Mouse (Mus musculus): ENCODE measurements around the gene Ccdc96.

DNA sequence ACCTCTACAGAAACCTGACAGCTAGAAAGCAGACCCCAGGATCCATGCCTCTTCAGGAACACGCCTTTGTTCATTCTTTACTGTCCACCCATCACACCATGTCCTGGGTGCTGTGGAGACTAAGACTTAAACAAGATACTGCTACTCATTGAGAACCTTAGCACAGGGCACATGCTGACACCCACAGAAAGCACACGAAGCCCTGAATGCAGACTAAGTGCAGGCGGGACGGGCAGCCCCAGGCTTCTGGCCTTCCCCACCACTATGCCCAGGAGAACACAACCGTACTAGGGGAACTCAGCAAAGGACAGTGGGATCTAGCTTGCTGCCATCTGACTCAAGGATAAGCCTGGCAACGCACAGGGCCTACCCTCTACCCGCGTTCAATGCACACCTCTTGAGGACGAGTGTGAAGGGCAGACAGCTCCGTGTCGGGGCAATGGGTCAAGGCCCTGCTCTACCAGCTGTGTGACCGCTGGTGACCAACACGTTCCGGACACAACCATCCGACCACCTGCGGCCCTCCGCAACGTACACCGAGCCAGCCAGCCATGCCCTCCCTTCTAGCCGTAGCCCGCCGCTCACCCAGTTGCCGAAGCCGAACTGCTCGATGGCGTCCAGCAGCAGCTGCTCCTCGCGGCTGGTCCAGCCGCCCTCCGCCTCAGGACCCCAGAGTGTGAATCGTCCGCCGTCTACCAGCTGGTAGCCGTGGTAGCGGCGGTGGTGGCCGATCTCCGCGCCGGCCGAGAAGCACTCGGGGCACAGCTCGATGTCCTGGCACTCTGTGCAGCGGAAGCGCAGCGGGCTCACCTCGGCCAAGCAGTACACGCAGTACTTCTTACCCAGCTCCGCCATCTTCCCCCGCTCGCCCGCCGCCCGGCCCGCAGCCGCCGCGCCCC, 936 bp upstream of the Ccdc96 start:
- TF ChIP-seq CTCF (IDR thresholded peaks at IDR 0.05; ENCODE audit: low read depth, low read length): no peak
- no peak for TF ChIP-seq POLR2A (IDR thresholded peaks at IDR 0.05; ENCODE audit: extremely low read depth, insufficient read depth, low read length)

Data from liver, adult 2 months (tissue).